Mouse (Mus musculus) heart, embryonic 13.5 days (tissue): Measurements from ENCODE around the gene Fam69b. TPM values are rescaled to one million over a fixed set of nuclear protein-coding genes. Genes with fewer than 3 reads are reported as not detected.

Experiments
- ATAC-seq: fragments of 200-750 bp; cut with Nextera tagmentation; 2 replicates; pipeline ENCODE4 v1.8.0; 2017; ENCODE audit warnings: moderate TSS enrichment; ENCODE audit not compliant: insufficient number of reproducible peaks, low FRiP score, low TSS enrichment; ENCODE audit errors: extremely low read depth
- H3K27ac ChIP-seq: fragments of 300-500 bp; sonication (generic); replicated peaks from 2 replicates; pipeline ENCODE4 v1.5.1; 2015; ENCODE audit warnings: moderate library complexity, mild to moderate bottlenecking, inconsistent platforms
- H3K27me3 ChIP-seq: fragments of 300-500 bp; sonication (generic); replicated peaks from 2 replicates; pipeline ENCODE4 v1.6.1; 2015; ENCODE audit warnings: mild to moderate bottlenecking, inconsistent platforms
- H3K36me3 ChIP-seq: fragments of 300-500 bp; sonication (generic); 2 replicates; pipeline ENCODE4 v1.6.1; 2015; ENCODE audit warnings: mild to moderate bottlenecking, inconsistent platforms
- H3K4me1 ChIP-seq: fragments of 300-500 bp; sonication (generic); 2 replicates; pipeline ENCODE4 v1.6.1; 2015; ENCODE audit warnings: inconsistent platforms
- H3K4me2 ChIP-seq: fragments of 300-500 bp; sonication (generic); 2 replicates; pipeline ENCODE4 v1.6.1; 2015; ENCODE audit warnings: inconsistent platforms, mild to moderate bottlenecking, moderate library complexity
- H3K4me3 ChIP-seq: fragments of 300-500 bp; sonication (generic); 2 replicates; pipeline ENCODE4 v1.5.1; 2015; ENCODE audit warnings: moderate library complexity, mild to moderate bottlenecking, inconsistent platforms
- H3K9ac ChIP-seq: fragments of 300-500 bp; sonication (generic); 2 replicates; pipeline ENCODE4 v1.6.1; 2015; ENCODE audit warnings: inconsistent platforms, mild to moderate bottlenecking, moderate library complexity
- H3K9me3 ChIP-seq: fragments of 300-500 bp; sonication (generic); 2 replicates; pipeline ENCODE4 v1.6.1; 2016; ENCODE audit warnings: inconsistent platforms
- WGBS: fragments of 180-500 bp; shearing (Covaris S2); methylation state at CpG from one replicate; pipeline ENCODE4 v1.1.7; 2015; ENCODE audit warnings: mixed read lengths; 5-methylcytosine and 5-hydroxymethylcytosine counted together
- polyA plus RNA-seq: library from polyadenylated mRNA; unstranded; fragments of >200 nt; fragmentation: Nextera tagmentation; extraction: Ambion mirVana; gene quantifications from 2 replicates; pipeline ENCODE4 v1.2.1, GENCODE M21; 2015

Fam69b gene
- polyA plus RNA-seq, 1 experiment from 2014 or later: 17.2 TPM

DNA sequence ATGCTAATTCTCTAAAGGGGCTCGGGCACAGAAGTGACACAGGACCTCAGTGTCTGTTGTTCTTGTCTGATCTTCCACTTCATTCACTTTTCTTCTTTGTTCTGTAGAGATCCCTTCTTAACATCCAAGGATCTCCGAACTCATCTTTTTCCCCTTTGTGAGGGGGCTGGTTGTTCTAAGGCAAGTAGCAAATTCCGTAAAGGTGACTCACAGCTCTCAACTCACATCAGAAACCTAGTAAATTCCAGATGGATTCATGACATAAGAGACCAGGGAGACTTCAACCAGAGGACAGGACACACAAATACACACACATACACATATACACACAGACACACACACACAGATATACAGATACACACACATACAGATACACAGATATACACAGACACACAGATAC lies 17.7 kb upstream of the Fam69b start:
- H3K4me3 ChIP-seq: no peak overlapping the region
- H3K27me3 ChIP-seq: no peaks in the 10 kb centered on the region
- no peak overlapping the region for H3K4me2 ChIP-seq
- H3K36me3 ChIP-seq: no peaks in the 10 kb centered on the region
- H3K4me1 ChIP-seq: peaks cover 21% of the 10 kb centered on the region
- ATAC-seq: no peak
- no peaks in the 10 kb centered on the region for H3K9me3 ChIP-seq
- 61% methylated on average over 3 of the region's 3 CpGs for WGBS
- H3K9ac ChIP-seq: no peak overlapping the region
- H3K27ac ChIP-seq: no peak overlapping the region

DNA sequence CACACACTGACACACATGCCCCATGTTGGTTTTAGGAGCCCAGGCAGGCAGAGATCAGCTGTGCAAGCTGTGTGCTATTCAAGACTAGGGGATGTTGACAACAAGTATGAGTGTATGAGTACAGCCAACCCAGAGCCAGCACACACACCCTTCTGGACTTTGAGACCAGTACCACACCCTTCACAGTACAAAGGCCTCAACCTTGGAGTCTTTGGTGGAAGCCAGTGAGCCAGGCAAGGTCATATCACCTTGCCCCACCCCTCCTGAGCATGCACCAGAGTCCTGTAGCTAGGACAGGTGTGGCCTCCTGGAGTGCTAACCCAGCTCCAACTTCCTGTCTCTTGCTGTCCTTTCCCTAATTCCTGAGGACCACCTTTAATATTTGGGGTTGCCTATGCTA lies 17.2 kb upstream of the Fam69b start:
- H3K36me3 ChIP-seq: no peaks in the 10 kb centered on the region
- no peaks in the 10 kb centered on the region for H3K9me3 ChIP-seq
- H3K4me1 ChIP-seq: peaks cover 19% of the 10 kb centered on the region
- H3K27ac ChIP-seq: no peak overlapping the region
- ATAC-seq: no peak
- H3K9ac ChIP-seq: no peak overlapping the region
- no peak overlapping the region for H3K4me3 ChIP-seq
- no peak overlapping the region for H3K4me2 ChIP-seq
- H3K27me3 ChIP-seq: no peaks in the 10 kb centered on the region

- Histone ChIP-seq H3K27me3 (no peaks in the 10 kb centered on the region), H3K4me2 (no peak overlapping the region), H3K4me3 (no peak overlapping the region), H3K9ac (no peak overlapping the region), H3K4me1 (peaks cover 11% of the 10 kb centered on the region), H3K9me3 (no peaks in the 10 kb centered on the region), H3K36me3 (no peaks in the 10 kb centered on the region), H3K27ac (no peak overlapping the region)
- no peak for ATAC-seq
These were observed 16.4 kb upstream of the Fam69b start for GRCm38 (mm10) chr2:26611896-26612295.

DNA sequence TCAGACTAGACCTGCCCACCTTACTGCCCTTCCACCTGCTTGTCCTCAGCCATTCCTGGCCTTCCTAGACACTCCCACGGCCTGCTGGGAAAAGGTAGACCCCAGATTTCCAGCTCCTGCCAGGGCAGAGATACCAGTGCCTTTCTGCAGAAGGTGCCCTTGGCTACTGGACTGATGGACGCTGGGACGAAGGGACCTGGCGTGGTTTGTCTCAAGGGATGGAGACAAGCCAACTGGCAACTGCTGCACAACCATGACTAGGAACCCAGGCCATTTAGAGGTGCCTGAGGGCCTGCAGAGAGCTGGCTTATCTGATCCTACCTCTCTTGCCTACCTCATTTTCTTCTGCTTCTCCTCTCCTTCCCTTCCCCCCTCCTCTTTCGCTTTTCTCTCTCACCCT lies 13.4 kb upstream of the Fam69b start:
- WGBS: 70% methylated on average over 5 of the region's 5 CpGs
- Histone ChIP-seq H3K4me2 (no peak overlapping the region), H3K9me3 (no peaks in the 10 kb centered on the region), H3K27me3 (0 out of 2 replicates have a peak, but pooled peaks cover 8% of the 10 kb centered on the region), H3K9ac (no peak overlapping the region), H3K36me3 (no peaks in the 10 kb centered on the region), H3K4me3 (no peak overlapping the region), H3K4me1 (peaks cover 10% of the 10 kb centered on the region; the same call in 1 of the 2 replicates), H3K27ac (no peak overlapping the region)
- ATAC-seq: no peak

- 72% methylated on average over 4 of the region's 4 CpGs for WGBS
- no peak overlapping the region for H3K4me3 ChIP-seq
- no peak overlapping the region for H3K27ac ChIP-seq
- peaks cover 10% of the 10 kb centered on the region; the same call in 1 of the 2 replicates for H3K4me1 ChIP-seq
- H3K36me3 ChIP-seq: no peaks in the 10 kb centered on the region
- no peak for ATAC-seq
- H3K9me3 ChIP-seq: no peaks in the 10 kb centered on the region
- no peak overlapping the region for H3K9ac ChIP-seq
- 0 out of 2 replicates have a peak, but pooled peaks cover 8% of the 10 kb centered on the region for H3K27me3 ChIP-seq
- no peak overlapping the region for H3K4me2 ChIP-seq
These were observed 12.7 kb upstream of the Fam69b start for GRCm38 (mm10) chr2:26615459-26616124.

GRCm38 (mm10) chr2:26617331-26617730 lies 10.9 kb upstream of the Fam69b start:
- H3K27me3 ChIP-seq: 0 out of 2 replicates have a peak, but pooled peaks cover 8% of the 10 kb centered on the region
- H3K27ac ChIP-seq: no peak overlapping the region
- no peaks in the 10 kb centered on the region for H3K9me3 ChIP-seq
- H3K9ac ChIP-seq: no peak overlapping the region
- peaks cover 10% of the 10 kb centered on the region; the same call in 1 of the 2 replicates for H3K4me1 ChIP-seq
- no peak for ATAC-seq
- no peak overlapping the region for H3K4me3 ChIP-seq
- WGBS: 55% methylated on average over 6 of the region's 6 CpGs
- no peaks in the 10 kb centered on the region for H3K36me3 ChIP-seq
- H3K4me2 ChIP-seq: no peak overlapping the region

DNA sequence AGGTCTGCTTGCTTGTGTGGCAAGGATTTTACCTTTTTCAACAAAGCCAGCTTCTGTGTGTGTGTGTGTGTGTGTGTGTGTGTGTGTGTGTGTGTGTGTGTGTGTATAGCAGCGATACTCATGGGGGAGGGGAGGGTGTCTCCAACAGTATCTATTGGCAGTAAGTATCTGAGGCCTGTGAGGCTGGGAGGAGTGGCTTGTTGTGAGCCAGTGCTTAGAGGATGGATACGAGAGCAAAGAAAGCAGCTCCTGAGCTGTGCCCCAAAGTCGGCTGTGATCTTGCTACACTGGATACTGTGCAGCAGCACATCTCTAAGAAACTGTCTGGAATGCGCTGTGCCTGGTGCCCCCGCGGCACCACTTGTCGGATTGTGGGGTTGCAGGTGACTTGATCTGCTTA lies 10.3 kb upstream of the Fam69b start:
- H3K27ac ChIP-seq: no peak overlapping the region
- no peak for ATAC-seq
- 55% methylated on average over 6 of the region's 7 CpGs for WGBS

GRCm38 (mm10) chr2:26621246-26621645 lies 7.0 kb upstream of the Fam69b start:
- no peak overlapping the region for H3K9ac ChIP-seq
- 50% methylated on average over 2 of the region's 2 CpGs for WGBS
- no peak for ATAC-seq

More for the DNA sequence above, 10.3 kb upstream of the Fam69b start:
- H3K4me1 ChIP-seq: peaks cover 10% of the 10 kb centered on the region; the same call in 1 of the 2 replicates
- no peak overlapping the region for H3K4me3 ChIP-seq
- no peaks in the 10 kb centered on the region for H3K9me3 ChIP-seq
- H3K27me3 ChIP-seq: 0 out of 2 replicates have a peak, but pooled peaks cover 8% of the 10 kb centered on the region
- no peak overlapping the region for H3K9ac ChIP-seq
- no peak overlapping the region for H3K4me2 ChIP-seq
- H3K36me3 ChIP-seq: no peaks in the 10 kb centered on the region

DNA sequence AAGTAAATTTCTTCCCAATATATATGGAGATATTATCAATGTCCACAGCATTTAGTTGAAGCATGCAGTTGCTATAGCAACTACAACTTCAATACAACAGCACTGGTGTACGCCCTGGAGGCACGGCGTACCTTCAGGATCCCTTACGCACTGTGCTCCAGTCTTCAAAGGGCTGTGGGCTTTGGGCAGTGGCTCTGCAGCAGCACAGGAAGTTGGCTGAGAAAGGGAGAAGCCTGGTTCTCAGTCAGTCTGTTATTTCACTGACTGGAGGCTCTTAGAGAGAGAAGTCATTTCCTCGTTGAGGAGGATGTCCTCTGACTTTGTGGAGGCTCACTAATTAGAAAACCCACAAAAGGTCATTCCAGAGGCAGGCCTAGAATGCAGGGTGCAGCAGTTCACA lies 5.3 kb upstream of the Fam69b start:
- no peaks in the 10 kb centered on the region for H3K36me3 ChIP-seq
- 59% methylated on average over 5 of the region's 5 CpGs for WGBS
- no peak overlapping the region for H3K9ac ChIP-seq
- H3K27me3 ChIP-seq: peaks cover 27% of the 10 kb centered on the region
- no peak overlapping the region for H3K4me3 ChIP-seq
- 0 out of 2 replicates have a peak, but pooled peaks cover 2% of the 10 kb centered on the region for H3K4me1 ChIP-seq
- H3K27ac ChIP-seq: no peak overlapping the region
- H3K9me3 ChIP-seq: no peaks in the 10 kb centered on the region
- H3K4me2 ChIP-seq: no peak overlapping the region
- ATAC-seq: no peak

More at GRCm38 (mm10) chr2:26621246-26621645, 7.0 kb upstream of the Fam69b start:
- H3K4me3 ChIP-seq: no peak overlapping the region
- H3K4me1 ChIP-seq: peaks cover 10% of the 10 kb centered on the region; the same call in 1 of the 2 replicates
- no peaks in the 10 kb centered on the region for H3K36me3 ChIP-seq
- H3K4me2 ChIP-seq: no peak overlapping the region
- no peaks in the 10 kb centered on the region for H3K9me3 ChIP-seq
- H3K27ac ChIP-seq: no peak overlapping the region
- H3K27me3 ChIP-seq: peaks cover 14% of the 10 kb centered on the region; the same call in 1 of the 2 replicates

GRCm38 (mm10) chr2:26625419-26625818 lies 2.8 kb upstream of the Fam69b start:
- no peak for ATAC-seq
- H3K4me3 ChIP-seq: no peak overlapping the region
- H3K36me3 ChIP-seq: no peaks in the 10 kb centered on the region
- peaks cover 23% of the 10 kb centered on the region for H3K27me3 ChIP-seq
- peaks cover 13% of the 10 kb centered on the region for H3K4me1 ChIP-seq
- H3K9ac ChIP-seq: no peak overlapping the region
- no peak overlapping the region for H3K4me2 ChIP-seq
- no peak overlapping the region for H3K27ac ChIP-seq
- no peaks in the 10 kb centered on the region for H3K9me3 ChIP-seq
- WGBS: 75% methylated on average over 3 of the region's 3 CpGs

- Histone ChIP-seq H3K4me2 (no peak overlapping the region), H3K9me3 (no peaks in the 10 kb centered on the region), H3K4me3 (no peak overlapping the region), H3K27me3 (peaks cover 23% of the 10 kb centered on the region), H3K4me1 (peaks cover 13% of the 10 kb centered on the region), H3K27ac (no peak overlapping the region), H3K9ac (no peak overlapping the region), H3K36me3 (no peaks in the 10 kb centered on the region)
- 58% methylated on average over 3 of the region's 3 CpGs for WGBS
- ATAC-seq: no peak
These were observed 2.2 kb upstream of the Fam69b start for GRCm38 (mm10) chr2:26626081-26626480.
